Mouse (Mus musculus) bone marrow macrophage, adult 2 months (primary cell): ENCODE results near the gene Mertk.

Source experiments
- CTCF ChIP-seq: IDR thresholded peaks from 2 replicates; pipeline ENCODE4 v1.5.1; 2012; ENCODE audit warnings: low read depth, mild to moderate bottlenecking, low read length, moderate library complexity
- POLR2A ChIP-seq: IDR thresholded peaks from 2 replicates; pipeline ENCODE4 v1.6.1; 2012; ENCODE audit warnings: mild to moderate bottlenecking, low read depth, low read length, borderline replicate concordance

DNA sequence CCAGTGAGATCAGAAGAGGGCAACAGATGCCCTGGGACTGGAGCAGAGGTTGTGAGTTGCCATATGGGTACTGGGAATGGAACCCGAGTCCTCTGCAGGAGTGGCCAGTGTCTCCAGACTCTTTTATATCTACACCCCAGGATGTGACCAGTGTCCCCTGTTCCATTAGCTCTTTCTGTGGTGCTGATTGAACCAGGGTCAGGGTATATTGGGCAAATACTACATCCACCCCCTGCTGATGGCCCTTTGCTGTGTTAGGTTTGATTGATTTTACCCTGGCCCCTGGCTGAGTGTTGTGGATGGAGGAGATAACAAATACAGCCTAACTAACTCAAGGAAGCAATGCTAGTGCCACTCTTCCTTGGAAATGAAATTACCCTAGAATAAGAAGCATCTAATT lies 117.6 kb downstream of the Mertk start:
- TF ChIP-seq POLR2A: no peak
- no peak for TF ChIP-seq CTCF
